Mouse (Mus musculus) neural tube, embryonic 10.5 days (tissue): ENCODE measurements around the gene Gga1.
A peak's percentile ranks its signal among the peaks of the same experiment; 100 is the strongest.

Experiments used
- DNase-seq: peaks from one replicate; pipeline ENCODE4 v3.0.0-alpha.2; 2017; ENCODE audit warnings: low spot score; ENCODE audit errors: extremely low spot score

The Gga1 gene

DNA sequence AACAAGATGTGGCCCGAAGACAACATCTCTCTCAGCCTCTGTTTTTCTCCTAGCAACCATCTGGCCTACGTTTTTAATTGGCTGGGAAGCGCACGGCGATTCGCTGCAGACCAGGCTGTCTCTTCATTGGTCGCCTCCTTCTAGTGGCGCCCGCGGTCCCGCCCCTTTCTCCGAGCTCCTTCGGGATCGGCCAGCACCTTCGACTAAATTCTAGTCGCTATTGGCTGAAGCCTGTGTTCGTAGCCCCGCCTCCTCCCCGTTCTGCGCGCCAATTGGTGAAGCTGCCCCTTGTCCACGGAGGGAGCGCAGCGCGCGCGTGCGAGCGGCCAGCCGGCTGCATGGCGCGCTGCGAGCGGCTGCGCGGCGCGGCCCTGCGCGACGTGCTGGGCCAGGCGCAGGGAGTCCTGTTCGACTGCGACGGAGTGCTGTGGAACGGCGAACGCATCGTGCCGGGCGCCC is 36.7 kb downstream of the Gga1 start, which contains the start of gene Pdxp:
TSS of gene Pdxp (plus strand) at position 288 of the 459 bp plus-strand sequence.
- DNase-seq, result peak; percentile 96

DNA sequence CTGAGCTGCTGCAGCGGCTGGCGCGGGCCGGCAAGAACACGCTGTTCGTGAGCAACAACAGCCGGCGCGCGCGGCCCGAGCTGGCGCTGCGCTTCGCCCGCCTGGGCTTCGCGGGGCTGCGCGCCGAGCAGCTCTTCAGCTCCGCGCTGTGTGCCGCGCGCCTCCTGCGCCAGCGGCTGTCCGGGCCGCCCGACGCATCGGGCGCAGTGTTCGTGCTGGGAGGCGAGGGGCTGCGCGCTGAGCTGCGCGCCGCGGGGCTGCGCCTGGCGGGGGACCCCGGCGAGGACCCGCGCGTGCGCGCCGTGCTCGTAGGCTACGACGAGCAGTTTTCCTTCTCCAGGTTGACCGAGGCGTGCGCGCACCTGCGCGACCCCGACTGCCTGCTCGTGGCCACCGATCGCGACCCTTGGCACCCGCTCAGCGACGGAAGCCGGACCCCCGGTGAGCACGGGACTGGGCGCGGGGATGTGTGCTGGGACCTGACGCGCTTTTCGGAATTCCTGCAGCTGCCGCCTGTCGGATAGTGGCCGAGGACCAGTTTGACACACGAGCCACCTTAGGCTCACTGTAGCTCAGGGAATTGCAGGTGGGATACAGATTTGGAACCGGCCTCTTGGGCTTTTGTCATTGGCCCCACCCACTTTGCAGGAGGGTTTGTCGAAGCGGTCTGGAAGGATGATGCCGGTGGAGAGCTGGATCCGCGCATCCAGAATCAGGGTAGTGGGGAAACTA is 37.3 kb downstream of the Gga1 start:
- peak; percentile 59 for DNase-seq

DNA sequence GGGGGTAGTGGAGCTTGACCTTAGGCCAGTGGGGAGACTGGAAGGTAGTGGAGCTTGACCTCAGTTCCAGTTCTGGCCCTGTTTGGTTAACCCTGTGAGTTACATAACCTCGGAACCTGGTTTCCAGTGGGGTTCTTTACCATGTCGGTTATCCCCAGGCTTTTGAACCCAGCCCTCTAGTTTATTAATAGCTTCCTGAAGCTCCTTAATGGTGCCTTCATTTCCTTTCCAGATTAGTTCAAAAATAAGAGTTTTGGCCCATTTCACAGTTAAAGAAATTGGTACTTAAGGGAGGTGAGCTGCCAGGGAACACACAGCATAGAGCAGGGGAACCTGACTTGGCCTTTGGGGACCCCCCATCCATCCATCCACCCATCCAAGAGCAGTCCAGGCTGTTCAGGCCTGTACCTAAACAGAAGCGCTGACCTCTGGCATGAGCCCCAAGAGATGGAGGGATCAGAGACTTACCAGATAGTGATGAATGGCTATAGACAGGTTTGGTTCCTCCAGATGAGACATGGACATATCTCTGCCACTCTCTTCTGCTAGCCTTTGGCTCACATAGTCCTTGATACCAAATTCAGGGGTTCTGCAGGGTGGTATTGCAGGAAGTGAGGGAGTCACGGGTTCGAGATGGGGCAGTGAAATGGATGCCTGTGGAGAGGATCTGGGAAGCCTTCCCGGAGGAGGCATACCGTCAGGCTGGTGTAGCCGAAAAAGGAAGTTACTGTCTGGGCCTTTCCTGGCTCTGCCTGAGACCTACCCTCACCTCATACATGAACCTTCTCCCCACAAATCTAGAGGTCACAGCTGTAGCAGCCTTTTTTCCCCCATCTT is 38.1 kb downstream of the Gga1 start:
- DNase-seq, result no peak

DNA sequence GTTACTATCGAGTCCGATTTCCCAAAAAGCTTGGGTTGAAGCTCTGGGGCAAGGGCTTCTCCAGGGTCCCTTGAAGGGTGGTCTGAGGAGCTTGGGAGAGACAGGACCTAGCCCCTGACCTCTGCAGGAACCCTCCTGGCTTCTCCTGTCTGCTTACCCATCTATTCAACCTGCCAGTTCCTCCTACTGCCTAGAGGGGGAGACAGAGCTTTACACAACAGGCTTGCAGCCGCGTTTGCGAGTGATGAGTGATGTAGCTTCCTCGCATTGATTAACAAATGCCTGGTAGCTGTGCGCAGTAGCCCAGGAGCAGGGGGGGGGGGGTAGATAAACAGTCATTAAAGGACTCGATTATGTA is 38.6 kb downstream of the Gga1 start:
- peak; percentile 66 for DNase-seq

DNA sequence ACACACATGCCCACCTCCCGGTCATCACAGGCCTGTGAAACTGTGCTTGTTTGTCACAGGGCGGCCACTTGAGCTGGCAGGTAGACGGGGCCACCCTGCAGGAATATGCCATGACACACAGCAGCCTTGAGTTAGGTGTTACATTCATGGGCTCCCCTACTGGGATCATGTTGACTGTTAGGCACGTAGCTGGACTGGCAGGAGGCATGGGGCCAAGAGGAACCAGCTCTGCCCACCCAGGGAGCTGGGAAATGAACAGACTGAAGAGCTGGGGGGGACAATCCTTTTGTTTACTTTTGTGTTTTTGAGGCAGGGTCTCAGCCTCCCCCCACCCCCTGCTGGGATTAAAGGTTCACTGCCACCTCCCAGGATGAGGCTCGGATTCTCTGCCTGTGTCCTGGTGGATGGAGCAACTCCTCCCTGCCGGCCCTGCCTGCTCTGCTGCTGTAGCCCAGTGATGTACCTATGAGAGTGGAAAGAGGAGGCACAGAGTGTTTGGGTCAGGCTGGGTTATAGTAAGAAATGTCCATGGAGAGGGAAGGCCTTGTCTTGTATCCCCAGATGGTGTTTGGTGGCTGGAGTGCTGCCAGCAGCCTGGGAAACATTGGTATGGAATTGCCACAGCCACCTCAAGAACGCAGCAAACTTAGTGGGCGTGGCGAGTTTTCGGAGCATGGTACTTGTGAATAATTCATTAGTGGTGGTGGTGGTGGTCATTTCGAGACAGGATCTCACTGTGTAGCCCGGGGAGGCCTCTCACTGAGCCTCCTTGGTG is 39.2 kb downstream of the Gga1 start:
- no peak for DNase-seq

DNA sequence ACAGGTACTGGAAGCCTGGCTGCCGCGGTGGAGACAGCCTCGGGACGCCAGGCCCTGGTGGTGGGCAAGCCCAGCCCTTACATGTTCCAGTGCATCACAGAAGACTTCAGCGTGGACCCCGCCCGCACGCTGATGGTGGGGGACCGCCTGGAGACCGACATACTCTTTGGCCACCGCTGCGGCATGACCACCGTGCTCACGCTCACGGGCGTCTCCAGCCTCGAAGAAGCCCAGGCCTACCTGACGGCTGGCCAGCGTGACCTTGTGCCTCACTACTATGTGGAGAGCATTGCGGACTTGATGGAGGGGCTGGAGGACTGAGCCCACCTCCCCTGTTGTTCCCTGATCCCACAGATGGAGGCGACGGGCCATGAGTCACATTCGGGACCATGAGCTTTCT is 41.1 kb downstream of the Gga1 start:
- no peak for DNase-seq

DNA sequence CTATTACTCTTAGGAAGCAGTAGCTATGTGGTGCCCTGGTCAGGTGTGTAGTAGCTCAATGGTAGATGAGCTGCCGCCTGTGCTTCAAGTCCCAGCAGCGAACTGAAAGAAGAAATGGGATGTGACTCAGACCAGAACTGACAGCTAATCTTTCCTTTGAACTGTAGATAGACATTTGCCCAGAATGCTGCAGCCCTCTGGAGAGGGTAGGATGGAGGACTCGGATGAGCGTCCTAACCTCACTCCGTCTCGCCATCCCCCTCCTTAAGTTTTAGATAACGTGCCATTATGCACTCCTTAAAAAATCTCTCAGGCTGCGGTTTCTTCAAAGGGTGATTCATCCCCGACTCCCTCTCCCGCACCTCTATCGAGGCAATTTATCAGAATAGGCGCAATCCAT is 42.9 kb downstream of the Gga1 start:
- no peak for DNase-seq

DNA sequence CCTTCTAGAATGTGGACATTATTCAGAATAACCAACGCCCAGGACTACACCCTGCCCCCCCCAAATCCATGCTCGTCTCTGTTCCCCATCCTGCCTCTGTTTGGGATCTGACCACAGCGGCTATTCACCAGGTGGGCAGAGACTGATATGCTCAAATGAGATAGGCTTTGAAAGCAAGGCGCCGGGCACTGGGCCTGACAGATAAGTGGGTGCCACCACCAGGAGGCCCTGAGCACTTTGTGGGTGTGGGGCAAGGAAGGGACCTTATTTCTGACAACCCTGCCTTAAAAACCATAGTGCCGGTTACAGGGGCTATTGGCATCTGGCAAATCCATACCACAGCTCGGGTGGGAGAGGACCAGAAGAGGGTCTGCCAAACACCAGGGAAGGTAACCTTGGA is 45.7 kb downstream of the Gga1 start:
- DNase-seq, result no peak

DNA sequence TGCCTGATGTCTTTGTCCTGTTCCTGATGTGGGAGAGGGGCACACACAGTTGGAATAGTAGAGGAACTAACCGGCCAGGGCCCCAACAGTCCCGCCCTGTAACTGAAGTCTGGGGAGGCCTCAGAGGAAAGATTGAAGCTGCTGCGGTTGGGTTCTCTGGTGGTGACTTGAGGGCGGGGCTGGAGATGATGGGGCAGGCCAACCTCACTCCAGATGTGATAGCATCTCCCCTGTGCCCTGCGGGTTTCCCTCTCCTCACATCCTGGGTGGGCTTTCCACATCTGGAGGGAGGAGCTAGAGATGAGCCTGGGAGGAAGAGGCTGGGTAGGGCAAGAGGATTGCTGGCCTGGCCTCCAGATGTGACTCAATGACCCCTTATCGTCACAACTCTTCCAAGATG is 46.6 kb downstream of the Gga1 start:
- no peak for DNase-seq

DNA sequence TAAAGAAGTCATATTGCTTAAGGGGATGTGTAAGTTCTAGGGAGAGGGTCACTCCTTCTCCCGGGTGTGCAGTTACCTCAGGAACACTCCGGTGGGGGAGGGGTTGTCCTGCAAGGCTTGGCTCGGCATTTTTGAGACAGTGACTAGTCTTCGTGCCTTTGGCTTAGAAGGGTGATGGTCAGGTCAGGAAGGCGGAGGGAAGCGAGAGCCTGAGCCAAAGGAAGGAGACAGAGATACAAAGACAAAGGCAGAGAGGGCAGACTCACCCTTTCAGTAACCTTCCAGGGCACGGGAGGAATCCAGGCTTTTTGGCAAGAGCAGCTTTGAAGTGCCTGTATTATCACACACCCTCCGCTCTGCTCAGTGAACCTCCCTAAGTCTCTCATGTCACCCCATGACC is 48.1 kb downstream of the Gga1 start:
- no peak for DNase-seq

DNA sequence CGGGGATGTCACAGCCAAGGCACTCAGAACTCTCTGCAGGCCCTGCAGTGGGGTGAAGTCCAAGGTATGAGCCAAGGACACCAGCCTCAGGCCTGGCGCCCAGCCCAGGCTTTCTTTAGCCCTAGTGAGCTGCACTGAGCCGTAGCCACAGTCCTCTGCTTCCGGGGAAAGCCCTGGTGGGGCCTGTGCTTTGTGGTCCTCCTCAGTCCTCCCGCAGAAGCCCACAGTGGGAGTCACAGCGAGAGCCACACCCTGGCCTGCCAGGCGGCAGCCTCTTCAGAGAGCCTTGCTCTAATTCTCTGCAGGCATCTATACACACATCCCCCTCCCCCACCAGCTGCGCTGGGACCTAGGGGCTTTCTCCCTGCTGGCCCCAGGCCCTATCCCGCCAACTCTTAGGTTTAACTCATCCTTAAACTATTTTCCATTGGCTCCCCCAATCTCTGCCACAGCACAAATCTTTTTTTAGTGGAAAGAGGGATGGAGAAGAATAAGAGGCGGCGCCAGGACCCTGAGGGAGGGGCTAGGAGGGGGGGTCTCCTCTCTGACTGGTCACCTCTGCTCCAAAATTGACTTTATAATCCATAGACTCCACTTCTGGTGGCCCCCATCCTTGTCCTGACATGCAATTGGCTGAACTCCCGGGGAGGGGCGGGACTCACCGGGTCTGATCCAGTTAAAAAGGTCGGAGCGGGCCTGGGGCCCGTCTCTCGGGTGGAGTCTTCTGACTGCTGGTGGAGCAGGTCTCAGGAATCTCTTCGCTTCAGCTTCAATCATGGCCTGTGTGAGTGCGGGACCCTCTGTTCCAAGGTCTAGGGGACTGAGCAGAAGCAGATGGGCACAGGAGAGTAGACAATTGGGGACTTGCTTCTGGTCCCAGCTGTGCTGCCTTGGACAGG is 49.3 kb downstream of the Gga1 start, which contains the start of gene Lgals1:
TSS of gene Lgals1 (plus strand) at position 705 of the 899 bp plus-strand sequence.
- peak; percentile 76 for DNase-seq

DNA sequence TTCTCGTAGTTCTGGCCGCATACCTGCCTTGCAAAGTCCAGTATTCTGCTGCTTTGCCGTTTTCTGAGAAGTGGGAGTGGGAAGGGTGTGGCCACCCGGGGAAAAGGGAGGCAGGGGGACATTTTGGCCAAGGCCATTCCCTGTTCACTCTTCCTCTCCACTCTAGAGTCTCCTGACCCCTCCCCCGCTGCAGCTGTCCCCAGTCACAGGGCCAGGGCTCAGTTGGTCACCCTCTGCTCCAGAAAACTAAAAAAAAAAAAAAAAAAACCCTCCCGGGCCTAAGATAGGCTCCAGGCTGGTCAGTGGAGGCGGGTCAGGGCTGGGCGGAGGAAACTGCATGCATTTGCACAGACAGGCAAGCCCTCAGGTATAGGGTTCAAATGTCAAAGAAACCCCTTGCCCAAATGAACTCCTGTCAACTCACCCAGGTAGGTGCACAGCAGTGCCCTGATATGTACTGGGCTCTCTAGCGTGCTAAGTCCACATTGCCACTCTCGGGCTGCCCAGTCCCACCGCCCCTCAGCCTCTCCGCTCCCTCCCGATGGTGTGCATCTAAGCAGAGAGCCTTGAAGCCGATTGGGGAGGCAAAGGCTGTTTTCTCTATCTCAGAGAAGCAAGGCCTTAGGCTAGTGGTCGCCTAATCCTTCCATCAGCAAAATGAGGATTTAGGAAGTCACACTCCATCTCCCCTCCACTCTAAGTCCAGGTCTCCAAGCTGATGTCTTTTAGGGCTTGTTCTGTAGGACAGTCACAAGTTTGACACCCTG is 50.2 kb downstream of the Gga1 start:
- peak; percentile 42 for DNase-seq

DNA sequence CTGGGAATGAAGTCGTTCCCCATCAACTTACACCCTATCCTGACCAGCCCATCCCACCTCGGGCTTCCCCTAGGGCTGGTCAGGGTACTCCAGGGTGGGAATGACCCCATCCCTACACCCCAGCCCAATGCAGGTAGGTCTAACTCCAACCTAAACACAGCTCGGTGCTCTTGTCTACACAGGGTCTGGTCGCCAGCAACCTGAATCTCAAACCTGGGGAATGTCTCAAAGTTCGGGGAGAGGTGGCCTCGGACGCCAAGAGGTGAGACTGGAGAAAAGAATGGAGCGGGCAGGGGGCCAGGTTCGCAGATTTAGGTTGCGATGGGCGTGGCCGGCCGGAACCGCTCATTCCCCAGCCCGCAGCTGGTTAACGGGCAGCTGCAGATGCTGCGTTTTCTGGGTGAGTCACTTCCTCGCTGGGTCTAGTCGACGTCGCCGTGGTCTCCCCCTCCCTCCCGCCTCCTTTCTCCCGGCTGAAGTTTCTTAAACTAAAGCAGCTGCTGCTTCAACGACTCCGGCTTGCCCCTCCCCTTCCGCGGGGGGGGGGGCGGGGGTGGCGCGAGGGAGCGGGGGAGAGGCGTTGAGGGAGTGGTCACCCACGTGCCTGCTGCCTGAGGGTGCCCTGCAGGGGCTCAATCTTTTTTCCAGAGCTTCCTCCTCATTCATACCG is 50.9 kb downstream of the Gga1 start:
- DNase-seq, result peak; percentile 87

DNA sequence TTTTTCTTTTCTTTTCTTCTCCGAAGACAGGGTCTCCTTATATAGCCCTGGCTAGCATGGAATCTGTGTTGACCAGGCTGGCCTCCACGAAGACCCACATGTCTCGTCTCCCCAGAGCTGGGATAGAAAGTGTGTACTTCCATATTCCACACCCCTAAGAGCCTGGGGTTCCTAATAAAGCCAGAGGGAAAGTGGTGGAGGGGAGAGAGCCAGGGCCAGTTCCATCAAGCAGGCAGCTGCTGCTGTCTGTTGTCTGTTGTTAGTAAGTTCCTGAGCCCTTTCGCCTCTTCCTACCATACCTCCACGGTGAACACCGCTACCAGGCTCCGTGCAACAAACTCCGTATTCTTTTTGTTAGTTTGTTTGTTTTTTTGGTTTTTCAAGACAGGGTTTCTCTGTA is 51.5 kb downstream of the Gga1 start:
- no peak for DNase-seq

DNA sequence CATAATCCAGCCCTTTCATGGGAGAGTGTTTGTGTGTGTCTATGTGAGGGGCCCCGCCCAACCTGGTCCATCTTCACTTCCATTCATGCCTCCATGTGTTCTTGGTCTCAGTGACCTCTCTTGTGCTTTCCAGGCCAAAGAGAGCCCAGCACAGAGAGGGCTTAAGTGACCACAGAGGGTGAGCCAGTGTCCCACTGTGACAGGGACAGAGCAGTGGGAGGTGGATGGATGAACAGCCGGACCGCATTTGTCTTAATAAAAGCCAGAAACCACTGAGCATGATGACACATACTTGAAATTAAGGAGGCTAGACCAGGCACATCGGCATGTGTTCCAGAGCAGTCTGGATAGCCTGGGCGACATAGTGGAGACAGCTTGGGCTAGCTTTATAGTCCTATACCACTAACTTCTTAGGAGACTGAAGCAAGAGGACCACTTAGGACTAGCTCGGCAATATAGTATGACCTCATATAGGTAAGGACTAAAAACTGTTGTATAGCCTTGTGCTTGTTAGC is 53.3 kb downstream of the Gga1 start:
- DNase-seq, result no peak

DNA sequence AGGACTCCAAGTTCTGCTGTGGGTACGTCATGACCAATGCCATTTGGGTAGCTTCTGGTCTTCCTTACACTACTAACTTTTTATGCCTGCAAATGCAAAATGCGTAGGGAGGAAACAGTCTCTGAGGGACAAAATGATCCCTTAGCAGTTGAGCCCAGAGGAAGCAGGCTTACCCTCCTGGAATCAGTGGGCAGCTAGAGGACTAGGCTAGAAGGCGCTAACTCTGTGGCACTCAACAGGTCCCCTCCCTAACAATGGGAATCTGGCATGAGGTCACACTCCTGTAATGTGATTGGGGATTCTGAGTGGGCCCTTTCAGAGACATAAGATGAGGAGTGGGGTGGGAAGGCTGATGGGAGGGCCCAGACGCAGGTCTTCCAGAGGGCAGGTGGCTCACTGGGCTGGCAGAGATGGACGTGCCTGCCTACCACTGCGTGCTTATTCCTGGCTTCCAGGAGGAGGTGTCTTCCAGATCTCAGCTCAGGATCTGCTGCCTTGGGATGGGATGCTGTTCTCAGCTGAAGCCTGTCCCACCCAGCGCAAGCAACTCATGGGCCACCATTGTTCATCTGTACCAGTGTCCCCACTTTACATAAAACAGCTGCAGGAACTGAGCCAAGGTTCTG is 53.9 kb downstream of the Gga1 start:
- DNase-seq, result no peak

DNA sequence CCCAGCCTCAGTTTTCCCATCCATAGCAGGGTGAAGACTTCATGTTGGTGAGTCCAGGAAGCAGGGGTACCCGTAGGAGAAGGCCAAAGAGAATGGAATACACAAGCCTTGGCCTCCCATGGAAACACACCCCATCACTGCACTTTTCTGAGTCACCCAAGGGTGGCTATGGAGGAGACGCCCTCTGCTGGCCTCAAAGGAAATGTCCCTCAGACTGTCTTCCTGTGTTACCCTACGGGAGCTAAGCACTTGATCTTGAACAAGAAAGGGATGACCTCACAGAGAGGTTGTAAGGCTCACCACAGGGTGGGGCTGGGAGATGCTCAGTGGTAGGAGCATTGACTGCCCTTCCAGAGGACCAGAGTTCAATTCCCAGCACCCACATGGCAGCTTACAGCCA is 54.6 kb downstream of the Gga1 start:
- DNase-seq, result no peak

DNA sequence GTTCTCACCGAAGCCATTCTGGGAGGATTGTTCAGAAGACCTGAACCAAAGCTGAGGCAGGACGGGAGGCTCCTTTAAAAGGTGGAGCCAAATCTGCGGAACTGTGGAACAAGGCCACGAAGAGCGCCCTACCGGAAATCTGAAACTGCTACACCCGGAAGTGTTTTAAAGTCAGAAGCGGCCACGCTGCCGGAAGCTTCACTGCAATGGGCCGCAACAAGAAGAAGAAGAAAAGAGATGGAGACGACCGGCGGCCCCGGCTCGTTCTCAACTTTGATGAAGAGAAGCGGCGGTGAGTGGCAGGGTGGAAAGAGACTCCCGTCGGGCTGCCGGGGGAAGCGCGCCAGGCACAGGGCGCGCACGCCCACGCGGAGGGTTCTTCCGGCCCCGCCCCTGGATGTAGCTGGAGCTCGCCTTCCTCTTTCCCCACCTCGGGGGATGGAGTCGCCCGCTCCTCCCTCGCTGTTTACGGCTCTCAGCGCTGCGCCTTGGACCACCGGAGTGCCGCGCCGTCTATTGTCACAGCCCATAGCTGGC is 57.9 kb downstream of the Gga1 start, which contains the start of gene Nol12:
TSS of gene Nol12 (plus strand) at position 150 of the 537 bp plus-strand sequence.
- DNase-seq, result peak; percentile 92
